Mouse (Mus musculus): ENCODE data around the gene Cxcl16.

The Cxcl16 gene

DNA sequence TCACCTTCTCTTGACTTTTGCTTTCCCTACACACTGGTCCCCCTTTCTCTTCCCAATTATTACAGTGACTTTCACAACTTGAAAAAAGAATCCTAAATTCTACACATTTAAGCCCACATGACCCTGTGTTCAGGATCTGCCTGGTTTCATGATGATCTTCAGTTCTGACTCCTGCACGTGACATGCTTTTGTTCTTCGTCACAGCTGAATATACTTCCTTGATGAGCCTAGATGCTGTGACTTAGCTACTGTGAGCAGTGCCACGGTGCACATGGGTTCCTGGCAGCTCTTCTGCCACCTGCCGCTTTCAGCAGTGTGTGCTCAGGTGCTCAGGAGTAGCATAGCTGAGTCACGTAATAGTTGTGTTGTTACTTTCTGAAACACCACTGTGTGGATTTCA, 47.2 kb downstream of the Cxcl16 start:
- DNase-seq (ENCODE audit: low spot score in 2 of 2): no peak

DNA sequence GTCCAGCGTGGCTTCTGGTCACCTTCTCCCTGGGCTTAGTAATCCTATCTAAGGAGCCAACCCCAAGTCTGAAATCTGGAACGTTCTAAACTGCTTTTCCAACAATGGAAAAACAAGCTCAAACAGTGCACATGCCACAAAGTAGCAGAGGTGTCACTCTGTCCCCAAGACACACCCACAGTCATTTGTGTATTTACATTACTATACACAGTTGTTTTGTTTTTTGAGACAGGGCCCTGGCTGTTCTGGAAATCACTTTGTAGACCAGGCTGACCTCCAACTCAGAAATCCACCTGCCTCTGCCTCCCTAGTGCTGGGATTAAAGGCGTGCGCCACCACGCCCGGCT, 49.5 kb downstream of the Cxcl16 start:
- no peak for DNase-seq (ENCODE audit: low spot score in 2 of 2)

DNA sequence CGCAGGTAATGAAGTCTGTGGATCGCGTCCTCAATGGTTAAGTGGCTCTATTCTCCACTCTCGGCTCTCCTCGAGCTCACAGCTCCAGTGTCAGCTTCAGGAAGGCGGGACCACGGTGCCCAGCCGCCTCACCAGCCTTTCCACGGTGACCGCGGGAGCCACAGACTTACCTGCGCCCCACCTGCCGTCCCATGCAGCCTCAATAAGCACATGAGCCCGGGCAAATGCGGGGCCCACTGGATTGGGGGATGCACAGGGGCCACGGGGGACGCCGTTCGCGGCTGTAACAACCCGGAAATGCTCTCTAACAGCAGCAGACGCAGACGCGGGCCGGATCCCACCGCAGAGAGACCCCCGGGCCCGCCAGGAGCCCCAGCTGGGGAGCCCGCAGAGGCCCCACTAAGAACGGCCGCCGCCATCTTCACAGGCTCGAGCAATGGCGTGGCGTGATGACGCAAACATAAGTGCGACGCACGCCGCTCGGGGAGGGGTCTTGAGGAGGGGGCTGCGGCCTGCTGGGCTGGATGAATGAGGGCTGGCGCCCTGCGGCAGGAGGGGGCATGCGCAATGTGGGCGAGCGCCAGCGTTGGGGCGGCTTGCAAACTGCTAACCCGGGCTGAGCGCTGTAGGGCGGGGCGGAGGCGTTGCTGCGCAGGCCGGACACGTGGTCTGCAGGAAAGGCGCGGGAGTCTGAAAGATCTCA, 50.0 kb downstream of the Cxcl16 start, which contains the start of gene Pelp1:
Gene Pelp1 (minus strand): TSS at position 438 of the 703 bp plus-strand sequence.
- peak; percentile 97 for DNase-seq (ENCODE audit: low spot score in 2 of 2)
